Mouse (Mus musculus) bone marrow, adult 2 months (tissue): ENCODE results near the gene Ehd1. TPM values are rescaled to one million over a fixed set of nuclear protein-coding genes. Genes with fewer than 3 reads are reported as not detected.
A peak's percentile ranks its signal among the peaks of the same experiment; 100 is the strongest.
"Not testable (repeated sequence)": the region's sequence is repeated elsewhere in the genome, so short reads cannot be mapped to it uniquely, and the experiment has no call there.

Experiments used
- H3K27ac ChIP-seq: fragments of 200-500 bp; 2 replicates; pipeline ENCODE4 v1.5.1; 2012; ENCODE audit warnings: low read depth, mild to moderate bottlenecking, control low read depth, inconsistent platforms, low read length; ENCODE audit not compliant: control insufficient read depth, poor library complexity, insufficient read depth
- H3K4me1 ChIP-seq: fragments of 200-500 bp; 2 replicates; pipeline ENCODE4 v1.6.1; 2011; ENCODE audit warnings: low read length; ENCODE audit not compliant: control insufficient read depth, insufficient read depth
- H3K4me3 ChIP-seq: fragments of 200-500 bp; replicated peaks from 2 replicates; pipeline ENCODE3; 2011; ENCODE audit warnings: mild to moderate bottlenecking, low read depth, low read length, control low read depth; ENCODE audit not compliant: control insufficient read depth
- CTCF ChIP-seq: fragments of 200-500 bp; IDR thresholded peaks from 2 replicates; pipeline ENCODE4 v1.5.1; 2011; ENCODE audit warnings: low read length, control low read depth; ENCODE audit not compliant: control insufficient read depth, insufficient read depth
- POLR2A ChIP-seq: fragments of 200-500 bp; IDR thresholded peaks from 2 replicates; pipeline ENCODE4 v1.6.1; 2011; ENCODE audit warnings: low read depth, mild to moderate bottlenecking, control low read depth, low read length, borderline replicate concordance; ENCODE audit not compliant: control insufficient read depth
- WGBS: fragments of 180-500 bp; shearing (Covaris S2); methylation state at CpG from one replicate; pipeline ENCODE4 v1.1.7; 2018; 5-methylcytosine and 5-hydroxymethylcytosine counted together
- polyA plus RNA-seq: library from polyadenylated mRNA; stranded (reverse); fragments of >200 nt; gene quantifications from 2 replicates; pipeline ENCODE4 v1.2.4, GENCODE M21; 2011; ENCODE audit warnings: low replicate concordance; ENCODE audit not compliant: missing spikeins, insufficient read depth, insufficient read length

Ehd1 gene
- polyA plus RNA-seq, 1 experiment, result 63.1 TPM

DNA sequence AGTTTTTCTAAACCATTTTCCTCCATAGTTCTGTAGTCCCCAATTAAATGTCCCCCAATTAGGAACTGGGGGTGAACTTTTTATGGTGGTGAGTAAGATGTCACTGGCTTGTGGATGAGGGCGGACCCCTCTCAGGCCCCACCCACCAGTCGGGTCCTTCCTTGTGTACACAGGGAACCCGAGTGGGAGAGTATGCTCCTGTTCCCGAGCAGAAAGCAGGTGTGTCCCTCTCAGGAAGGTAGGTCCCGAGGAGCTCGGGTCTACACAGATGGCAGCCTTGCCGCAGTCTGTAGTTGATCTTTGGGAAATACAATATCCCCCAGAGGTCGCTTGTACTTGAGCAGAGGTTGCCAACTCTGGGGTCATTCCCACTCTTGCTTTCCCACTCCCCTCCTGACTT, 8.7 kb downstream of the Ehd1 start:
- WGBS, result 71% methylated on average over 8 of the region's 8 CpGs
- Histone ChIP-seq H3K4me1 (peaks cover 1% of the 10 kb centered on the region), H3K4me3 (no peak overlapping the region), H3K27ac (peak overlapping the region; percentile 5)
- TF ChIP-seq POLR2A (no peak), CTCF (no peak)

DNA sequence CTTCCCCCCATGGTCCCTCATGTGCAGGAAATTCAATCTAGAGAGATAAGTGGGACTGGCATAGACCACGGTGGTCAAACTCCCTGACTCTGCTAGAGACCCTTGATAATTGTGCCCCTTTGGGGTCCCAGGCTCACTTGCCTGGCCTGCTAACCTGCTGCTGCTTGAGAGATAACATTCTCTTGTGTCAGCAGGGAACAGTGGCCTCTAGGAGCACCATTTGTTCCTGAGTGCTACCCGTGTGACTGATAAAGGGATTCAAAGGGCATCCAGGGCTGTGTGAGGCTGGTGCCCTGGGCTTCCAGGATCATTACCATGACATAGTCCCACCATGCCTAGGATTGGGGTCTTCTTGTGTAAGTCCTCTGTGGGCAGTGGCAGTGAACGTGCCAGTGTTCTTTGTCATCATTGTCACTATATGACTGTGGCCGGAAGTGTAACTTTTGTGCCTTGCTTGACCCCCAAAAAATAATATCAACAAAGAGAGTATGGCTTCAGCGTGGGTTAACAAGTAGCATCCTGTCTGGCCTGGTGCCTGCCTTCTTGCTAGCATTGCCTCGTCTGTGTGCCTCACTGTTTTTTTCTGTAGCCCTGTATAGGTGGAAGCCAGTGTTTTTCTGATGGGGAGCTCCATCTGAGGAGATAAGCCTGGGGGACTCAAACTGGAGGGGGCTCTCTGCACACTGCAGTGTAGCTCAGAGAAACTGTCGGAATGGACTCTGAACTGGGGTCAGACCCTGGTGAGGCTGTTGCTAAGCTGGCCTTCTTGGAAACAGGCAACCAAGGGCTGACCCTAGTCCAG, 9.3 kb downstream of the Ehd1 start:
- Histone ChIP-seq H3K4me1 (no peaks in the 10 kb centered on the region; the same call in 1 of the 2 replicates), H3K27ac (peak overlapping the region; percentile 5), H3K4me3 (no peak overlapping the region)
- TF ChIP-seq POLR2A, result no peak
- no peak for TF ChIP-seq CTCF
- WGBS, result 66% methylated on average over 7 of the region's 7 CpGs

- H3K27ac ChIP-seq, result no peak overlapping the region
- H3K4me3 ChIP-seq, result no peak overlapping the region
- no peak for TF ChIP-seq POLR2A
- no peak for TF ChIP-seq CTCF
- WGBS, result 84% methylated on average over 19 of the region's 19 CpGs
- H3K4me1 ChIP-seq, result no peaks in the 10 kb centered on the region; the same call in 1 of the 2 replicates
Observed at GRCm38 (mm10) chr19:6286434-6287401, 10.2 kb downstream of the Ehd1 start.

- WGBS, result 73% methylated on average over 13 of the region's 13 CpGs
Observed at GRCm38 (mm10) chr19:6288236-6288894, 11.8 kb downstream of the Ehd1 start.

GRCm38 (mm10) chr19:6289696-6290238, 13.2 kb downstream of the Ehd1 start:
- 86% methylated on average over 14 of the region's 14 CpGs for WGBS
- H3K4me3 ChIP-seq, result no peak overlapping the region
- TF ChIP-seq POLR2A (no peak), CTCF (no peak)
- H3K27ac ChIP-seq, result no peak overlapping the region
- H3K4me1 ChIP-seq, result no peaks in the 10 kb centered on the region; the same call in 1 of the 2 replicates

More at GRCm38 (mm10) chr19:6288236-6288894, 11.8 kb downstream of the Ehd1 start:
- no peak for TF ChIP-seq POLR2A
- no peak for TF ChIP-seq CTCF
- no peaks in the 10 kb centered on the region; the same call in 1 of the 2 replicates for H3K4me1 ChIP-seq
- H3K4me3 ChIP-seq, result no peak overlapping the region
- H3K27ac ChIP-seq, result no peak overlapping the region

GRCm38 (mm10) chr19:6290720-6291116, 14.2 kb downstream of the Ehd1 start:
- H3K27ac ChIP-seq, H3K4me1 ChIP-seq, H3K4me3 ChIP-seq: not testable (repeated sequence)
- 90% methylated on average over 5 of the region's 6 CpGs for WGBS

DNA sequence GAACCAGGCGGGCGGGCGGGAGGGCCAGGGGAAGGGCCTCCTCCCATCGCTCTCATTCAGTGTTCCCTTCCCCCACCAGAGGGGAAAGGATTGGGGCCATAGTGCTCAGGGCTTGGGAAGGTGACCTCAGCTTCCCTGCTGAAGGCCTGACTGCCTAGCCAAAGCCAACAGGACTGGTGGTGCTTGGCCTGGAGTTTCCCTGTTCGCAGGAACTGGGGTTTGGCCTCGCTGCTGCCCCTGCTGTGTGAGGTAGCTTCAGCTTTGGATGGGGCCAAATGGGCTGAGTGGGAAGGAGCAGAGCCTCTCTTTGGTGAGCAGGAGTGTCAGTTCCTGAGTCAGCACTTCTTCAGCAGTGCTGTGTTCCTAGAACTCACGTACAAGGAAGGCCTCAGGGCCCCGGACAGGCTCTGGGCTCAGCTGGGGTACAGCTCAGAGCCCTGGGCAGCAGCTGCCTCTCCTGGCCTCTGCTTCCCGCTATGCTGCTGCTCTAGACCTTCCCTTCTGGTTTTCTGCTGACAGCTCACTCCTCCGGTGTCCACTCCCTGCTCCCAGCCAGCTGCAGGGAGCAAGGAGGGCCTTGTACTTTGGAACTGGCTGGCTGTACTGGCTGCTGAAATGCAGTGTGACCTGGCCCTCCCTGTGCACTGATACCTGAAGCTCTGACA, 14.7 kb downstream of the Ehd1 start:
- TF ChIP-seq CTCF, result no peak
- no peak for TF ChIP-seq POLR2A
- no peaks in the 10 kb centered on the region; the same call in 1 of the 2 replicates for H3K4me1 ChIP-seq
- H3K27ac ChIP-seq, result peak overlapping the region; percentile 16; the same call in 1 of the 2 replicates
- H3K4me3 ChIP-seq, result no peak overlapping the region
- 89% methylated on average over 10 of the region's 10 CpGs for WGBS
